Mouse (Mus musculus) left cerebral cortex, adult 6 months (tissue): ENCODE data around the gene Gstm1. TPM values are rescaled to one million over a fixed set of nuclear protein-coding genes. Genes with fewer than 3 reads are reported as not detected.

ENCODE experiments used
- long read RNA-seq, 2 experiments: library from polyadenylated mRNA; unstranded; transcript quantifications; one replicate each; pipeline ENCODE4 v2.0.0; 2019 to 2020
- polyA plus RNA-seq: library from polyadenylated mRNA; unstranded; fragments of <200 nt; fragmentation: Nextera tagmentation; gene quantifications from 2 replicates; pipeline ENCODE4 v1.2.3, GENCODE M21; 2021

Gstm1 gene
- polyA plus RNA-seq: 444 and 459 TPM in 2 replicates
- long read RNA-seq, experiment 1, transcript Gstm1-202 (8 exons, 828 nt): minor isoform, 5 of 351 reads
- long read RNA-seq, experiment 1, transcript Gstm1-201 (8 exons, 1,289 nt): major isoform, 331 of 351 reads
- long read RNA-seq, experiment 1, partial matches to known transcripts: 9 of 351 reads
- long read RNA-seq, experiment 1, other reads (novel, unspliced or antisense): 6 of 351 reads
- long read RNA-seq, experiment 2, transcript Gstm1-202 (8 exons, 828 nt): minor isoform, 6 of 508 reads
- long read RNA-seq, experiment 2, transcript Gstm1-201 (8 exons, 1,289 nt): major isoform, 426 of 508 reads
- long read RNA-seq, experiment 2, partial matches to known transcripts: 39 of 508 reads
- long read RNA-seq, experiment 2, other reads (novel, unspliced or antisense): 37 of 508 reads

GRCm38 (mm10) chr3:108017473-108018189, at the start of gene Gstm1:
Gstm1 (minus strand) TSS chr3:108017973.

GRCm38 (mm10) chr3:108044394-108045140, 26.8 kb upstream of the Gstm1 start, which contains the start of gene Gstm4:
Gstm4 (minus strand) TSS chr3:108044894.

GRCm38 (mm10) chr3:107986041-107986562, 31.7 kb downstream of the Gstm1 start, which contains the start of gene Gstm2:
Gstm2 (minus strand) TSS chr3:107986453.

GRCm38 (mm10) chr3:107968724-107969395, 48.9 kb downstream of the Gstm1 start, which contains the start of gene Gstm3:
Gstm3 (minus strand) TSS chr3:107969283.

Other genes with a start within 250 kb of the Gstm1 start
- not detected in 2 replicates for gene Eps8l3, start 140.7 kb downstream of the Gstm1 start, polyA plus RNA-seq
- 302 and 421 TPM in 2 replicates for gene Gstm5, start 122.2 kb downstream of the Gstm1 start, polyA plus RNA-seq
- 32.2 and 40.5 TPM in 2 replicates for gene Gstm7, start 86.2 kb downstream of the Gstm1 start, polyA plus RNA-seq
- 6.7 and 7.0 TPM in 2 replicates for gene Gstm6, start 74.2 kb downstream of the Gstm1 start, polyA plus RNA-seq
- not detected in 2 replicates for gene Gstm3, start 48.7 kb downstream of the Gstm1 start, polyA plus RNA-seq
- gene Gstm2, start 31.5 kb downstream of the Gstm1 start, polyA plus RNA-seq: 4.3 and 5.4 TPM in 2 replicates
- gene Gstm4, start 26.9 kb upstream of the Gstm1 start, polyA plus RNA-seq: 17.6 and 19.8 TPM in 2 replicates
- gene Ampd2, start 68.7 kb upstream of the Gstm1 start, polyA plus RNA-seq: 19.0 and 24.4 TPM in 2 replicates
- 0.16 TPM in 1 of 2 replicates, not detected in the other for gene Gnat2, start 74.8 kb upstream of the Gstm1 start, polyA plus RNA-seq
- gene Gnai3, start 128.2 kb upstream of the Gstm1 start, polyA plus RNA-seq: 15.2 and 20.7 TPM in 2 replicates
- gene Gpr61, start 136.9 kb upstream of the Gstm1 start, polyA plus RNA-seq: 4.2 and 6.9 TPM in 2 replicates
- gene Amigo1, start 168.4 kb upstream of the Gstm1 start, polyA plus RNA-seq: 7.0 and 28.0 TPM in 2 replicates
- 5.7 TPM in 2 replicates for gene Cyb561d1, start 183.2 kb upstream of the Gstm1 start, polyA plus RNA-seq
- 4.3 and 6.9 TPM in 2 replicates for gene Atxn7l2, start 193.0 kb upstream of the Gstm1 start, polyA plus RNA-seq
- 0.49 and 2.2 TPM in 2 replicates for gene Sypl2, start 208.7 kb upstream of the Gstm1 start, polyA plus RNA-seq
- 203 and 256 TPM in 2 replicates for gene Psma5, start 239.0 kb upstream of the Gstm1 start, polyA plus RNA-seq